Mouse (Mus musculus) bone marrow macrophage, adult 2 months (primary cell): Measurements from ENCODE around the gene Traf3ip1.

Experiments
- CTCF ChIP-seq: IDR thresholded peaks from 2 replicates; pipeline ENCODE4 v1.5.1; 2012; ENCODE audit warnings: low read depth, mild to moderate bottlenecking, low read length, moderate library complexity
- POLR2A ChIP-seq: IDR thresholded peaks from 2 replicates; pipeline ENCODE4 v1.6.1; 2012; ENCODE audit warnings: mild to moderate bottlenecking, low read depth, low read length, borderline replicate concordance

DNA sequence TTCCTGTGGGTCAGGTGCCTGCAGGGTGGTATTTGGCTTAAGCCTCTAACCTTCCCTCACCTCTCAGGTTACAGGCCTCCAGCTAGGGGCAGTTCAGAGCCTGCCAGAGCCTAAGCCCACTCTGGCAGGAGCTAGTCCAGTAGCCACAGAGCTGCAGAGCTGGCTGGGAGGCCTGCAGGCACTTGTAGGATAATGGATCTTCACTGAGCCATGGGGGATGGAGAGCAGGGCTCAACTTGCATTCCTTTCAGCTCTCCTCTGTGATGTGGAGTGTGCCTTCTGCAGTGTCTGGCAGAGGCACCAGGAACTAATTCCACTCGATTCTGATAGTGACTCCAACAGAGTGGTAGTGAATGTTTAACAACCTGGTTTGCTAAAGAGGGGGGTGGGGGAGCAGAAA lies 29.2 kb upstream of the Traf3ip1 start:
- TF ChIP-seq CTCF (no peak), POLR2A (no peak)
